Mouse (Mus musculus) kidney, adult 2 months (tissue): ENCODE measurements around the gene Thsd7a. TPM values are rescaled to one million over a fixed set of nuclear protein-coding genes. Genes with fewer than 3 reads are reported as not detected.

ENCODE experiments used
- DNase-seq: peaks from one replicate; pipeline ENCODE4 v3.0.0; 2021
- H3K27ac ChIP-seq: fragments of 200-500 bp; 2 replicates; pipeline ENCODE4 v1.5.1; 2012; ENCODE audit warnings: low read depth, low read length, control low read depth, inconsistent platforms; ENCODE audit not compliant: insufficient read depth
- H3K27me3 ChIP-seq: fragments of 200-500 bp; replicated peaks from 2 replicates; pipeline ENCODE4 v1.6.1; 2012; ENCODE audit warnings: mild to moderate bottlenecking, moderate library complexity, low read length, inconsistent platforms; ENCODE audit not compliant: control insufficient read depth, insufficient read depth
- H3K36me3 ChIP-seq: fragments of 200-500 bp; 2 replicates; pipeline ENCODE4 v1.6.1; 2012; ENCODE audit warnings: mild to moderate bottlenecking, moderate library complexity, low read length, inconsistent platforms; ENCODE audit not compliant: control insufficient read depth, insufficient read depth
- H3K4me1 ChIP-seq: fragments of 200-500 bp; 2 replicates; pipeline ENCODE4 v1.6.1; 2011; ENCODE audit warnings: low read length; ENCODE audit not compliant: control insufficient read depth, insufficient read depth
- H3K4me3 ChIP-seq: fragments of 200-500 bp; 2 replicates; pipeline ENCODE4 v1.5.1; 2011; ENCODE audit warnings: mild to moderate bottlenecking, low read depth, low read length, control low read depth; ENCODE audit not compliant: insufficient read depth
- CTCF ChIP-seq: fragments of 200-500 bp; conservative IDR thresholded peaks from 2 replicates; pipeline ENCODE4 v1.5.1; 2011; ENCODE audit warnings: low read depth, mild to moderate bottlenecking, control low read depth, low read length, moderate library complexity, mixed read lengths; ENCODE audit not compliant: insufficient read depth, insufficient read length
- POLR2A ChIP-seq: fragments of 200-500 bp; IDR thresholded peaks from one replicate; pipeline ENCODE4 v1.6.1; 2011; ENCODE audit warnings: low read depth, low read length, control low read depth
- WGBS: fragments of 180-500 bp; shearing (Covaris S2); methylation state at CpG from one replicate; pipeline ENCODE4 v1.1.7; 2018; 5-methylcytosine and 5-hydroxymethylcytosine counted together
- polyA plus RNA-seq: library from polyadenylated mRNA; depleted of rRNA; stranded (reverse); fragments of >200 nt; gene quantifications from 2 replicates; pipeline ENCODE4 v1.2.3, GENCODE M21; 2012

Thsd7a gene
- polyA plus RNA-seq, 1 experiment: 5.7 TPM

DNA sequence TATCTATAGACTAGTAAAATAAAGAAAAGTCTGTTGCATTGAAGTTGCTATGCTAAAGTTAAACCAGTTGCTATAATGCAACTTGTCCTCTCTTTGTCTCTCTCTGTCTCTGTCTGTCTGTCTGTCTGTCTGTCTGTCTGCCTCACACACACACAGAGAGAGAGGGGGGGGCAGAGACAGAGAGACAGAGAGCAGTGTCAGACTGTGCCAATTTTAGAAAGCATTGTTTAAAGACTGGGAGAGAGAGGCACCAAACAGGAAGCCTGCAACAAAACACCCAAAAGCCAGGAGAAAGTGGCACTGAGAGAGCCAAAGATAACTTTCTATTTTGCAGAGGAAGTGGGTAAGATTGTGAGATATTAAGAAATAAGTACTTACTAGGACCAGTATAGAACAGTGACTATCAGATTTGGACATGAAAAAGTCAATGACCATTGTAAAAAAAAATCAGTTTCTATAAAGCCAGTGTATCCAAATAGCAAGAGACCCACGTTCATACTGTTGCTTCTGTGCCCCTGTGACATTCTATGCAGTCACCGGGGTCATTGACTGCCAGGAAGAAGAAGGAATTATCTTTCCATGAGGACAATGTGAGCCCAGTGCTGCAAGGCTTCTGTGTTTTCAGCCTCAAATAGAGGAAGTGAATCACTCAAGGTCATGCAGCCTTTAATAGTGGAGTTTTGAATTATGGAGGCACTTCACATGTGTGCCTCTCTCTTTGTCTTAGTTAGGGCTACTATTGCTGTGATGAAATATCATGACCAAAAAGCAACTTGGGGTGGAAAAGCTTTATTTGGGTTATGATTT is 355.4 kb downstream of the Thsd7a start:
- peak; percentile 21 for DNase-seq
- no peak overlapping the region for H3K4me3 ChIP-seq
- WGBS: 46% methylated on average over 2 of the region's 2 CpGs

GRCm38 (mm10) chr6:12386731-12387130 is 362.5 kb downstream of the Thsd7a start:
- no peak overlapping the region for H3K4me3 ChIP-seq
- H3K27me3 ChIP-seq: no peaks in the 10 kb centered on the region
- H3K36me3 ChIP-seq: no peaks in the 10 kb centered on the region
- H3K4me1 ChIP-seq: no peaks in the 10 kb centered on the region
- WGBS: 97% methylated on average over 1 of the region's 1 CpGs
- no peak for DNase-seq
- no peak for TF ChIP-seq CTCF
- TF ChIP-seq POLR2A: no peak
- no peak overlapping the region for H3K27ac ChIP-seq

More for the DNA sequence above, 355.4 kb downstream of the Thsd7a start:
- peak overlapping the region; percentile 23; the same call in 1 of the 2 replicates for H3K27ac ChIP-seq
- no peak for TF ChIP-seq CTCF
- TF ChIP-seq POLR2A: no peak
- H3K36me3 ChIP-seq: no peaks in the 10 kb centered on the region
- H3K27me3 ChIP-seq: no peaks in the 10 kb centered on the region
- no peaks in the 10 kb centered on the region for H3K4me1 ChIP-seq

DNA sequence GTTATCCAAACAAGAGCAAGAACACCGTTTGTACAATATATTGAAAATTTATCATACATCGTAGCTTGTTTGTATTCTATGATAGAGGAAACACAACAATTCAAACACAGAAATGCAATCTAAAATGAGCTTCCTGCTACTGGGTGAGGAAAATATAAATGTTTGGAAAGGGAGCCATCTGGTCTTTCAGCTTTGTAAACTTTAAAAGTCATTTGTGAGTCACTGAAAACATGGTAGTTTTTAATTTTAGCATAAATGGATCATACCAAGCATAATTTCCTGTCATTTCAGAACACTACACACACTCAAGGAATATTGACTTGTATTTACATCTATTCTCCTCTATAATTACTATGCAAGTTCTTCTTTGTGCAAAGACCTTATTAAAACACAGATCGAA is 363.6 kb downstream of the Thsd7a start:
- no peak overlapping the region for H3K27ac ChIP-seq
- no peak overlapping the region for H3K4me3 ChIP-seq
- no peak for TF ChIP-seq CTCF
- TF ChIP-seq POLR2A: no peak
- H3K27me3 ChIP-seq: no peaks in the 10 kb centered on the region
- WGBS: 69% methylated on average over 3 of the region's 3 CpGs
- no peak for DNase-seq
- H3K36me3 ChIP-seq: no peaks in the 10 kb centered on the region
- no peaks in the 10 kb centered on the region for H3K4me1 ChIP-seq

GRCm38 (mm10) chr6:12381136-12381778 is 368.0 kb downstream of the Thsd7a start:
- H3K27me3 ChIP-seq: no peaks in the 10 kb centered on the region
- H3K27ac ChIP-seq: no peak overlapping the region
- TF ChIP-seq POLR2A: no peak
- no peak for TF ChIP-seq CTCF
- no peak overlapping the region for H3K4me3 ChIP-seq
- H3K36me3 ChIP-seq: no peaks in the 10 kb centered on the region
- WGBS: 67% methylated on average over 6 of the region's 6 CpGs
- no peaks in the 10 kb centered on the region for H3K4me1 ChIP-seq
- peak; percentile 70 for DNase-seq

- DNase-seq: no peak
- WGBS: 86% methylated on average over 2 of the region's 2 CpGs
- Histone ChIP-seq H3K4me3 (no peak overlapping the region), H3K36me3 (no peaks in the 10 kb centered on the region), H3K27ac (no peak overlapping the region), H3K4me1 (no peaks in the 10 kb centered on the region), H3K27me3 (no peaks in the 10 kb centered on the region)
- TF ChIP-seq POLR2A: no peak
- no peak for TF ChIP-seq CTCF
These were observed 368.5 kb downstream of the Thsd7a start for GRCm38 (mm10) chr6:12380717-12381116.

DNA sequence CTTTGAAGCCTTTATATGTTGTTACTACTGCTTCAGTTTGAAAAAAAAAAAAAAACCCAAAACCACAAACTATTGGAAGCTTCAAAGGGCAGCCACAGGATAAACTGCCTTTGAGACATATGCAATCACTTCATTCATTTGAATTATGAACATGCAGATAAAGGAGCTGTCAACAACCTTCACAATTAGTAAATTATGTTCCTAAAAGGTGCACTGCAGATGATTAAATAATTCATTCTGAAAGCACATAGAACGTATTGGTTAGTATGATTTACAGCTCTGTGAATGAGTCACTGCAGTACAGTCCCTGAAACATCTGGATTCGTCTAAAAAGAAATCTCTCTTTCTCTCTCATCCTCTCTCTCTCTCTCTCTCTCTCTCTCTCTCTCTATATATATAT is 390.5 kb downstream of the Thsd7a start:
- DNase-seq: no peak
- Histone ChIP-seq H3K36me3 (no peaks in the 10 kb centered on the region), H3K27ac (no peak overlapping the region), H3K4me3 (no peak overlapping the region), H3K4me1 (no peaks in the 10 kb centered on the region), H3K27me3 (no peaks in the 10 kb centered on the region)
- 27% methylated on average over 2 of the region's 2 CpGs for WGBS
- TF ChIP-seq CTCF: no peak
- no peak for TF ChIP-seq POLR2A

GRCm38 (mm10) chr6:12353573-12353972 is 395.6 kb downstream of the Thsd7a start:
- no peaks in the 10 kb centered on the region for H3K27me3 ChIP-seq
- DNase-seq: no peak
- WGBS: 63% methylated on average over 2 of the region's 2 CpGs
- no peak overlapping the region for H3K27ac ChIP-seq
- no peak overlapping the region for H3K4me3 ChIP-seq
- no peaks in the 10 kb centered on the region for H3K4me1 ChIP-seq
- TF ChIP-seq CTCF (no peak), POLR2A (no peak)
- H3K36me3 ChIP-seq: no peaks in the 10 kb centered on the region
